Mouse (Mus musculus): ENCODE results near the gene Syt12.
A peak's percentile ranks its signal among the peaks of the same experiment; 100 is the strongest.

Syt12 gene

DNA sequence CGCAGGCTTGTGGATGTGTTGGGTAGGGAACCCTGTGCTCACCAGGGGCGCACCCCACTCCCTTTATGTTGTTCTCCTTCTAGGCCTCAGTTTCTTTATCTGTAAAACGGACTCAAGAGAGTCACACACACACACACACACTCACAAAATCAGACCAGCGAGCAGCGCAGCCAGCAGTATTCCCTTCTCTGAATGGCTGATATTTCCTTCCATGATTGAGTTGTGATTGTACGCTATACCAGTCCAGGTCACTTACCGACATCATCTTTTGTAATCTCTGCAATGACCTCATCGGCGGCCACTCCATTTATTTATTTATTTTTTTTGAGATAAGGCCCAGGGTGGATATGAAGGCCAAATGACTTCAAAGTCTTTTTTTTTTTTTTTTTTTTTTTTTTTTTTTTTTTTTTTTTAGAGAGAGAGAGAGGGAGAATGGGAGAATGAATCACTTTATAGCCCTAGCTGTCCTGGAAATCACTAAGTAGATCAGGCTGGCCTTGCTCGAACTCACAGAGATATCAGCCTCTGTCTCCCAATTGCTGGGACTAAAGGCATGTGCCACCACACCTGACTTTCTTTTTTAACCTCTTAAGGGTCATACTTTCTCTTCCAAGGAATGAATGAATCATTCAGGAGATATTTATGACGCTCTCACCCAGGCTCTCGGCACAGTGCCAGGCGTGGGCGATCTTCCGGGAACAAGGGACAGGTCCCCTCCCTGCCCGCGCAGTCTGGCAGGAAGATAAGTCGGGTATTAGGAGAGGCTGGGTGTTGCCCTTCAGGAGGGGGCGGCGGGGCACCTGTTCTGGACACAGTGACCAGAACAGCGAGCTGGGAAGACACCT, at the start of gene Syt12:
Gene Syt12 (minus strand): TSS at position 103 of the 845 bp plus-strand sequence.
- no peak for DNase-seq

- no peak for DNase-seq
Measured at GRCm38 (mm10) chr19:4521426-4522050, 44.3 kb upstream of the Syt12 start.

DNA sequence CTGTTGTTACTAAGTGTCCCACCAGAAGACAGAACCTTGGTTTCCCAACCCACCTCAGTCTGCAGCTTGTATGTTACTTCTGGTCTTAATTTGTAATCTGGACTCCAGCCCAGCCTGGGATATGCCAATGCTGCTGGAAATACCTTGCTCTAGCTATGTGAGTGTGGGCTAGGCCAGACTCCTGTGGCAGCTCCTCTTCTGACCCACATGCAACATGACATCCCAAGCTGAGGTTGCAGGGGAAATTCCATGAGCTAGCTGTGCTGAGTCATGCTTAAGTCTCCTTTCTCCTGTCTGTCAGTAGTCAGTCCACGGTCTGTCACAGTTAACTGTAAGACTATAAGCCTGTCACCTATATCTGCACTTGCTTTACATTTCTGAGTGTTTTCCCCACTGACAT, 40.2 kb upstream of the Syt12 start:
- DNase-seq = no peak

- DNase-seq = no peak
Measured at GRCm38 (mm10) chr19:4516288-4516687, 39.0 kb upstream of the Syt12 start.

- no peak for DNase-seq
Measured at GRCm38 (mm10) chr19:4515746-4516145, 38.5 kb upstream of the Syt12 start.

- DNase-seq = no peak
Measured at GRCm38 (mm10) chr19:4513236-4513858, 36.1 kb upstream of the Syt12 start.

- DNase-seq = no peak
Measured at GRCm38 (mm10) chr19:4511116-4511841, 34.0 kb upstream of the Syt12 start.

DNA sequence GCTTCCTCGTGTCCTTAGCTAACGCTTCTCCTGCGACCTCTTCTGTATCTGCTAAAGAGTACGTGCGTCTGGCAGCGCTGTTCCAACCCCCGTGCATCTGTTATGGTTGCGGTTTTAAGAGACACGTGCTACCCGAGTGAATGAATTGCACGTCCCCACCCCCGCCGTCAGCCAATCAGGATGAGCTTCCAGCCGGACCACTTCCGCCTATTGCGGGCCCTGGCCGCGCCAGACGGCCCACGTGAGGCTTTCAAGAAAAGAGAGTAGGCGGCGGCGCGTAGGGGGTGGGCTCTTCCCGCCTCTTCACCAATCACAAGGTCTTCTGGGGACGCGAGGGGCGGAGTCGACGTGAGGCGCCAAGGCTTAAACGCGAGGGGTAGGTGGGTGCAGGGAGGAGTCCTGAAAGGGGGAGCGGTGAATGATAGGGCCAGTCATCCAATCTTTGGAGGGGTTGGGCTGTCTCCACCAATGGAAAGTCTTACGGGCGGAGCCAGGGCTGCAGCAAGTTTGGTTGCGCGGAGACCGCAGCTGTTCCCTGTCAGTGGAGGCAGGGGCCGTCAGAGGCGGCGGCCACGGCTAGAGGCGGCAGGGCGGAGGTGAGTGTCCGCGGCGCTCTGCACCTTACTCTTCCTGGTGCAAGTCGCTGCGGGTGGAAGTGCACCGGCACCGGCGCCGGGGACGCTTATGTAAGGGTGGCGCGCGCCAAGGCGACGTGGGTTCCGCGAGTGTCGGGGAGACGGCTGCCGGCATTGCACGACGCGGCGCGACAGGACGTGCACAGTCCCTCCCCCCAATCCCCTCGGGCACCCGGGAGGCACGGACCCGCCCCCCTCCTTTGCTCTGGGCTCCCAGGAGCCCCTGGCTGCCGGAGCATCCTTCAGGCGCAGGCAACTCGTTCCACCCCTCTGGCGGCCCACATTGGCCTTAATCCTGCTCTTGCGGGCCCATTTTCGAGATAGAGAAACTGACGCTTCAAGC, 33.0 kb upstream of the Syt12 start, which contains the start of gene Pcx:
Gene Pcx (plus strand): TSS at position 487 of the 978 bp plus-strand sequence.
- DNase-seq = peak; percentile 96 to 98

GRCm38 (mm10) chr19:4507746-4508145, 30.5 kb upstream of the Syt12 start:
- DNase-seq = no peak

DNA sequence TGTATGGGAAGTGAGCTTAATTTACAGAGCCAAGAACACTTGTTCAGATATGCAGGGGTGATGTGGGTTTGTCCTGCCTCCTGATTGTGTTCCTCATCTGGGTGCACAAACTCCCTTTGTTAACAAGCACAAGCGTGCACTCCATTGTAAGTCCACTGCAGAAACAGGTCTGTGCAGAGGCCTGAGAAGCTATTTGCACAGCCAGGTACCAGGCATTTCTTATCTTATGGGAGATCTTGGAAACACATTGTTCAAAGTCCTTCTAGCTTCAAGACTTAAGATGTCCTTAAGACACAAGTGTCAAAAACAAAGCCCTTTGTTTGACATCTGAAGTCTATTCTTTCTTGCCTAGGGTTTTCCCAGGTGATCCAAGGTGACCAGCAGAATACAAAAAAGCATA, 27.6 kb upstream of the Syt12 start:
- no peak for DNase-seq

DNA sequence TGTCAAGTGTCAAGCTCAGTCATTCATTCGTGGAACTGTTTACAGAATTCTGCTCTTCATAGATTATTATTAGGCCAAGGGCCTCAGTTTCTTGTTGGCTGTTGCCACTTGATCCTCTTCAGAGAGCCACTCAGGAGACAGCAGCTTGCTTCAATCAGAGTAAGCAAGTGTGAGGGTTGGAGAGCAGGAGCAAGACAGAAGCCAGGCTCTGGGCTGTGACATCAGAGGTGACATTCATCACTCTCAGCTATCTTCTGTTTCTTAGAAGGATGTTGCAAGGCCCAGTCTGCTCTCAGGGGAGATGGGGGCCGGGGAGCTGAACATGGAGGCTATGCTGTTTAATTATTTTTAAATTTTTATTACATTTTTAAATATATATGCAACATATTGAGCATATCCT, 25.5 kb upstream of the Syt12 start:
- no peak for DNase-seq

GRCm38 (mm10) chr19:4498062-4498933, 21.1 kb upstream of the Syt12 start, which contains the start of gene 2010003K11Rik:
Gene 2010003K11Rik (minus strand): TSS chr19:4498583.
- no peak for DNase-seq

DNA sequence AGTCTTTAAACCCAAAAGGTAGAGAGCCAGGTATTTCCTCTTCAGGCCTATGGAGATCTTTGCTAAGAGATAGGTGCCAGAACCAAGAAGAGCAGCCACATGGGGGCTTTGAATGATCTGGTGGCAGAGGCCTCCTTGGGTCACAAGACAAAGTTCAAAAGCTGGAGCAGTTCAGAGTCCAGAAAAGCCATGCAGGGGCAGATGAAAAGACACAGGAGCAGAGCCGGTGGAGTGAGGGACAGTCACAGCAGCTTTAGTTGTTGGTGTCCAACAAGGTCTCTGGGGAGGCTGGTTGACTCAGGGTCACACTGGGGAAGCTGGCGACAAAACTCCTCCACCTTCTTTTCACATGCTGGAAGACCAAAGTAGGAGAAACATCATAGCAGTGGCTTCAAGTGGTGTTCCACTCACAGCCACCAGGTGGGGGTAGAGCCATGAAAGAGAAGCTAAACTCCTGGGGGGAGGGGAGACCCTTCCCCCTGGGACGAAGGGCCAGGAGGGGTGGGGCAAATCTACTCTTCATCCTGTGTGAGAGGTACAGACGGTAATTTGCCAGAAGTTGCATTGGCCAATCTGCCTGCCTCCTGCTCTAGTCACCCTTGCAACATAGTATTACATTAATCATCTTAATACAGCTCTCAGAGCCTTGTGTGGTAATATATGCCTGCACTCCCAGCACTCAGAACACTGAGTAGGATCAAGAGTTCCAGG, 20.2 kb upstream of the Syt12 start:
- peak; percentile 51 to 61 for DNase-seq

GRCm38 (mm10) chr19:4496535-4497262, 19.5 kb upstream of the Syt12 start:
- DNase-seq = no peak

GRCm38 (mm10) chr19:4495814-4496213, 18.6 kb upstream of the Syt12 start:
- no peak for DNase-seq

- no peak for DNase-seq
Measured at GRCm38 (mm10) chr19:4494707-4495106, 17.5 kb upstream of the Syt12 start.

- no peak for DNase-seq
Measured at GRCm38 (mm10) chr19:4492526-4493296, 15.5 kb upstream of the Syt12 start.

DNA sequence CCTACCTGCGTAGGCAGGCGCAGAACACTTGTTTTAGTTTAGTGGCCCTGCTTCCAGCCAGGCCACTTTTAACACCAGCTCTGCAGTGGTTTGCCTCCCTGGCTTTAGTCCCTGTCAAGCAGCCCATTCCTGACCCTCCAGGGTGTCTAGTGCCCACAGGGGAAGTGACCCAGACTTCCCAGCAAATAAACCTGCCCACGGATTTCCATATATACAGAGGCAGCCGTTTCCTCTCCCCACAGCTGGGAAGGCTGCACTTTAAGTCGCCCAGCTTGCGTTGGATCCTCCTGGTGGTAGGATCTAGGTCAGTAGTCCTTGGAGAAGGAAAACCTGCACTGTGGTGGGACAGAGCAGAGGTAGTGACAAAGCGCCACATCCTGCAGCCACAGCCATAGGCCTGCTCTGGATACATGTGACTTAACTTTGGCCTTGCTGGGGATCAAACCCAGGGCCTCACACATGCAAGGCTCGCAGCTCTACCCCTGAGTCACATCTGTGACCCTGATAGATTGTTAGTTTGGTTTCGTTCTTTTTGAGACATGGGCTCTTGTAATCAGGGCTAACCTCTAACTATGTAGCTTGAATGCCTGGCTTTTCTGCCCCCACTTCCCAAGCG, 13.9 kb upstream of the Syt12 start:
- no peak for DNase-seq
